Mouse (Mus musculus) ES-E14 (cell line): ENCODE results near the gene Mfsd4a. TPM values are rescaled to one million over a fixed set of nuclear protein-coding genes. Genes with fewer than 3 reads are reported as not detected.

Source experiments
- DNase-seq: peaks from one replicate; pipeline ENCODE4 v3.0.0-alpha.2; 2013; ENCODE audit warnings: low read depth, low spot score
- H3K27ac ChIP-seq: 2 replicates; pipeline ENCODE4 v1.5.1; 2012; ENCODE audit warnings: low read depth, mild to moderate bottlenecking, low read length, moderate library complexity, mixed read lengths; ENCODE audit not compliant: poor library complexity, insufficient read depth, severe bottlenecking
- H3K36me3 ChIP-seq: 2 replicates; pipeline ENCODE4 v1.6.1; 2012; ENCODE audit warnings: mild to moderate bottlenecking, low read length, moderate library complexity, mixed read lengths; ENCODE audit not compliant: control insufficient read depth, poor library complexity, insufficient read depth, severe bottlenecking
- H3K4me1 ChIP-seq, 2 experiments: fragments of 150-350 bp in 1 of 2; sonication (generic) in 1 of 2; 2 replicates each; pipeline ENCODE4 v1.6.1; 2012; ENCODE audit warnings: low read length in 2 of 2, mild to moderate bottlenecking in 1 of 2, mixed read lengths in 1 of 2; ENCODE audit not compliant: control insufficient read depth in 2 of 2, insufficient read depth in 2 of 2, poor library complexity in 1 of 2
- H3K4me3 ChIP-seq, 2 experiments: fragments of 150-350 bp in 1 of 2; sonication (generic) in 1 of 2; 2 replicates each; pipeline ENCODE4 v1.5.1; 2012; ENCODE audit warnings: low read length in 2 of 2, low read depth in 1 of 2, mild to moderate bottlenecking in 1 of 2, mixed read lengths in 1 of 2; ENCODE audit not compliant: insufficient read depth in 1 of 2, poor library complexity in 1 of 2, severe bottlenecking in 1 of 2
- H3K9ac ChIP-seq: 2 replicates; pipeline ENCODE4 v1.6.1; 2012; ENCODE audit warnings: low read depth, mild to moderate bottlenecking, low read length, mixed read lengths; ENCODE audit not compliant: poor library complexity, insufficient read depth, severe bottlenecking
- H3K9me3 ChIP-seq: fragments of 150-350 bp; sonication (generic); 2 replicates; pipeline ENCODE4 v1.6.1; 2012; ENCODE audit warnings: low read depth, mild to moderate bottlenecking, low read length; ENCODE audit not compliant: control insufficient read depth, insufficient read depth
- CHD2 ChIP-seq: IDR thresholded peaks from 2 replicates; pipeline ENCODE4 v1.6.1; 2014; ENCODE audit warnings: mild to moderate bottlenecking, low read depth, low read length, inconsistent platforms
- HCFC1 ChIP-seq: IDR thresholded peaks from 2 replicates; pipeline ENCODE4 v1.6.1; 2012; ENCODE audit warnings: low read length, inconsistent platforms, borderline replicate concordance; ENCODE audit not compliant: insufficient read depth
- MAFK ChIP-seq: IDR thresholded peaks from 2 replicates; pipeline ENCODE4 v1.6.1; 2014; ENCODE audit warnings: mild to moderate bottlenecking, low read depth, low read length, inconsistent platforms; ENCODE audit not compliant: insufficient read depth
- ZC3H11A ChIP-seq: IDR thresholded peaks from 2 replicates; pipeline ENCODE4 v1.6.1; 2012; ENCODE audit warnings: low read depth, mild to moderate bottlenecking, inconsistent platforms, low read length, borderline replicate concordance
- ZNF384 ChIP-seq: IDR thresholded peaks from 2 replicates; pipeline ENCODE4 v1.6.1; 2012; ENCODE audit warnings: low read depth, low read length, inconsistent platforms
- in situ Hi-C, 2 experiments: fragments of 600-800 bp; cut with MboI; formaldehyde crosslinking; loops; one replicate each; pipeline ENCODE4 v1.15.1; 2025; ENCODE audit warnings: low sequenced_read_pairs in 2 of 2, inconsistent platforms in 1 of 2; ENCODE audit not compliant: unreplicated experiment in 2 of 2
- total RNA-seq: library from RNA; depleted of rRNA; stranded (reverse); fragments of 300-350 nt; gene quantifications from 2 replicates; pipeline ENCODE4 v1.2.3, GENCODE M21; 2012

Gene Mfsd4a
- total RNA-seq, 1 experiment = 2.4 TPM

DNA sequence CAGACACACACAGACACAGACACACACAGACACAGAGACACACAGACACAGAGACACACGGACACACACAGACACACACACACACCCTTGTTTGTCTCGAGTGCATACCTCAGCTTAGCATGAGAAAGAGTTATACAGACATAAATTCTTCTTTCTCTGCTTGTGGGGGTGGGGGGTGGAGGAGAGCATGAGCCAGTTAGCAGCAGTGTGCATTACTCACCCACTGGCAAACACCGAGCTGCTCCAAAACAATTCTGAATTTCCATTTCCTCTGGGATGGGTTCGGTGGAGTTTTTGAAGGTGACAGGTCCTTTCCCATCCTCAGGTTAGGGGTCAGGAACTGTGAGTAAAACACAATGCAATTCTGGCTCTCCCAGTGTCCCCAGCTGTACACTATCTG, 31.2 kb upstream of the Mfsd4a start:
- in situ Hi-C loops = no loop called here
- Histone ChIP-seq H3K9ac (no peak overlapping the region), H3K36me3 (no peaks in the 10 kb centered on the region), H3K9me3 (no peaks in the 10 kb centered on the region), H3K27ac (no peak overlapping the region), H3K4me3 (no peak overlapping the region), H3K4me1 (peaks cover 0 to 2% of the 10 kb centered on the region in 2 experiments; a peak in 1 of 4 replicates)
- no peak for DNase-seq
- no peak for TF ChIP-seq MAFK
- TF ChIP-seq ZC3H11A = no peak
- no peak for TF ChIP-seq CHD2
- no peak for TF ChIP-seq ZNF384
- no peak for TF ChIP-seq HCFC1

- Histone ChIP-seq H3K9ac (no peak overlapping the region), H3K36me3 (no peaks in the 10 kb centered on the region), H3K4me1 (peaks cover 0 to 2% of the 10 kb centered on the region in 2 experiments; a peak in 1 of 4 replicates), H3K27ac (no peak overlapping the region), H3K9me3 (no peaks in the 10 kb centered on the region), H3K4me3 (no peak overlapping the region)
- no peak for DNase-seq
- TF ChIP-seq CHD2 (no peak), ZC3H11A (no peak), ZNF384 (no peak), MAFK (no peak), HCFC1 (no peak)
- in situ Hi-C loops = no loop called here
Observed at GRCm38 (mm10) chr1:132098076-132098475, 30.2 kb upstream of the Mfsd4a start.

- H3K9me3 ChIP-seq = no peaks in the 10 kb centered on the region
- in situ Hi-C loops = no loop called here
- no peak overlapping the region for H3K9ac ChIP-seq
- no peak overlapping the region for H3K27ac ChIP-seq
- no peaks in the 10 kb centered on the region for H3K36me3 ChIP-seq
- TF ChIP-seq ZNF384 (no peak), CHD2 (no peak), HCFC1 (no peak), MAFK (no peak)
- no peak overlapping the region for H3K4me3 ChIP-seq
- no peak for DNase-seq
- H3K4me1 ChIP-seq = peaks cover 0 to 3% of the 10 kb centered on the region in 2 experiments; a peak in 1 of 4 replicates
Observed at GRCm38 (mm10) chr1:132095356-132096004, 27.6 kb upstream of the Mfsd4a start.

- Histone ChIP-seq H3K4me1 (peaks cover 0 to 5% of the 10 kb centered on the region in 2 experiments; a peak in 1 of 4 replicates), H3K36me3 (no peaks in the 10 kb centered on the region), H3K9me3 (no peaks in the 10 kb centered on the region), H3K27ac (no peak overlapping the region), H3K4me3 (no peak overlapping the region), H3K9ac (no peak overlapping the region)
- no peak for DNase-seq
- in situ Hi-C loops = no loop called here
- TF ChIP-seq HCFC1 (no peak), CHD2 (no peak), ZNF384 (no peak), ZC3H11A (no peak), MAFK (no peak)
Observed at GRCm38 (mm10) chr1:132093269-132093668, 25.4 kb upstream of the Mfsd4a start.

DNA sequence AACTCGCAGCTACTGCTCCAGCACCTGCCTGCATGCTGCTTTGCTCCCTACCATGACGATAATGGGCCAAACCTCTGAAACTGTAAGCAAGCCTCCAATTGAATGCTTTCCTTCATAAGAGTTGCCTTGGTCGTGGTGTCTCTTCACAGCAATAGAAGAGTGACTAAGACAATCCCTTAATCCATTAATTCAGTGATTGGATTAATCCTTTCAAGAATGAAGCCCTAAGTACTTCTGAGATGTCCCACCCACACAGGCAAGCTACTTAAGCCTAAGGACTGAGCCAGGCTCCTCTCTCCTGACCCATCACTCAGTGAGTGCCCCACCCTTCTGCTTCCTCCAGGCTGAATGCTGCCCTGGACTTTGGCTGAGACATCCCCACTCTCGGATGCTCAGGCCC, 22.4 kb upstream of the Mfsd4a start:
- no peak for DNase-seq
- TF ChIP-seq MAFK = no peak
- TF ChIP-seq HCFC1 = no peak
- no peak for TF ChIP-seq ZNF384
- no peak overlapping the region for H3K9ac ChIP-seq
- no peaks in the 10 kb centered on the region for H3K36me3 ChIP-seq
- H3K27ac ChIP-seq = no peak overlapping the region
- H3K9me3 ChIP-seq = no peaks in the 10 kb centered on the region
- H3K4me3 ChIP-seq = no peak overlapping the region
- in situ Hi-C loops = no loop called here
- peaks cover 0 to 3% of the 10 kb centered on the region in 2 experiments; a peak in 1 of 4 replicates for H3K4me1 ChIP-seq
